Mouse (Mus musculus) 416B (cell line): Measurements from ENCODE around the gene Cdc42ep5.
A peak's percentile ranks its signal among the peaks of the same experiment; 100 is the strongest.

Source experiments
- DNase-seq: peaks from one replicate; pipeline ENCODE4 v3.0.0; 2011; ENCODE audit warnings: low read depth

Gene Cdc42ep5

GRCm38 (mm10) chr7:4145552-4146190, 19.0 kb downstream of the Cdc42ep5 start:
- DNase-seq = peak; percentile 68

GRCm38 (mm10) chr7:4144766-4145551, 19.7 kb downstream of the Cdc42ep5 start:
- DNase-seq = no peak

GRCm38 (mm10) chr7:4144046-4144445, 20.6 kb downstream of the Cdc42ep5 start:
- DNase-seq = no peak

DNA sequence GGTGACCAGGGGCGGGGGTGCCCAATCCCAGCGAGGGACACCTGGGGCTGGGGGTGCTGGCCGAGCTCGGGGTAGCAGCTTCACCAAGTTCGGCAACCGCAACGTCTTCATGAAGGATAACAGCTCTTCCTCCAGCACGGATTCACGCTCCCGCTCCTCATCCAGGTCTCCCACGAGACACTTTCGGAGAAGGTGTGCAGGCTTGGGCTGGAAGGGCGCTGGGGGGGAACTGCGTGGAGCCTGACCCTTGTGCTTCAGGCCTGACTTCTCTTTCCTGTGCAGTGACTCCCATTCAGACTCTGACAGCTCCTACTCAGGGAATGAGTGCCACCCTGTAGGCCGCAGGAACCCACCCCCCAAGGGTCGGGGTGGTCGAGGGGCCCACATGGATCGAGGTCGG, 21.2 kb downstream of the Cdc42ep5 start:
- DNase-seq = no peak

- no peak for DNase-seq
These were observed 21.7 kb downstream of the Cdc42ep5 start for GRCm38 (mm10) chr7:4142796-4143445.

DNA sequence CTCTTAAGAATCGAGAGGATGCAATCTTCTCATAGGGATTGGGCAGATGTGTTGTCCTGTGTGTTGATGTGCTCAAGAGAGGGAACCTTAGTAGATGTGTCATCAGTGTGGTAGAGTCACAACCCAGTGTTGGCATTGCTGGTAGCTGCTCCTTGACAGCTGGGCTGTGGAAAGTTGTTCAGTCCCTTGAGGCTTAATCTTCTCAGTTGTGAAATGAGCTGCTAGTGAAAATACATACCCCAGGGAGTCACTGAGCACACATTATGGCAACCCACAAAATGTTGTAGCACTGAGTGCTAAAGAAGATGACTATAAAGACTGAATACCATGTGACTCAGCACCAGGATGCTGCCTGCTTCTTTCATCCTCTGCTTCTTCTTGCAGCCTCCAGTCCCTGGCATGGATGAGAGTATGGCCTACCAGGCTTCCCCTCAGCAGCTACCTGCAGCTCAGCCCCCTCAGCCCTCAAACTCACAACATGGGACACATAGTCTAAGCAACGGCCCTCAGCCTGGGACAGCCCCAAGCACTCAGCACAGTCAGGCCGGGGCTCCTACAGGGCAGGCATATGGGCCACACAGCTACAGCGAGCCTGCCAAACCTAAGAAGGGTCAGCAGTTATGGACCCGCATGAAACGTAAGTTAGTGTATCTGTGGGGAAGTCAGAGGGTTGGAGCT, 22.9 kb downstream of the Cdc42ep5 start:
- no peak for DNase-seq

DNA sequence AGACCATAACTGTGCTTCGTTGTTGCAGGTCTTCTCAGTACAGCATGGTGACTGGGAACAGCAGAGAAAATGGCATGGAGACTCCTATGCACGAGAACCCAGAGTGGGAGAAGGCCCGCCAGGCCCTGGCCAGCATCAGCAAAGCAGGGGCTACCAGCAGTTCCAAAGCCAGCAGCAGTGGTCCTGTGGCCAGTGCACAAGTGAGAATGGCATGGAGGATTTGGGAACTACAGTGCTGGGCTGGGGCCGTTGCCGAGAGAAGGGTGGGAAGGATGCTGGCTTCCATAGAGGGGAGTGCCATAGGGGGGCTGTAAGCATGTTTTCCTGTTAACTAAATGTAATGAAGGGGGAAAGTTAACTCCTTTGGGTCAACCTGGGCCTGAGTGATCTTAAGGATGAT, 25.3 kb downstream of the Cdc42ep5 start:
- DNase-seq = no peak

DNA sequence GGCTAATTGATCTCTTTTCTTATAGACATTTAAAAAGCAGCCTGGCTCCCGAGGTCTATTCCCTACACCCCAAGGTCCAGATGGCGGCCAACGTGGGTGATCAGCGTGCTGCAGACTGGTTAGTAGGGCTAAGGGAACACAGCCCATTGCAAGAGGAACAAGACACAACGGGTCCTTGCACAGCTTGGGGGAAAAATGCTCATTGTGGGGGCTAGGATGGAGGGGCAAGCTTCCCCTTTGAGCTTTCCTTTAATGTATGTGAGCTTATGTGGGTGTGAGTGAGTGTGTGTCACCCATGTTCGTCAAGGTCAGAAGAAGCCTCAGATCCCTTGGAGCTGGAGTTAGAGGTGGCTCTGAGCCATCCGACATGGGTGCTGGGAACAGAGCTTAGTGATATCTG, 26.0 kb downstream of the Cdc42ep5 start:
- no peak for DNase-seq

DNA sequence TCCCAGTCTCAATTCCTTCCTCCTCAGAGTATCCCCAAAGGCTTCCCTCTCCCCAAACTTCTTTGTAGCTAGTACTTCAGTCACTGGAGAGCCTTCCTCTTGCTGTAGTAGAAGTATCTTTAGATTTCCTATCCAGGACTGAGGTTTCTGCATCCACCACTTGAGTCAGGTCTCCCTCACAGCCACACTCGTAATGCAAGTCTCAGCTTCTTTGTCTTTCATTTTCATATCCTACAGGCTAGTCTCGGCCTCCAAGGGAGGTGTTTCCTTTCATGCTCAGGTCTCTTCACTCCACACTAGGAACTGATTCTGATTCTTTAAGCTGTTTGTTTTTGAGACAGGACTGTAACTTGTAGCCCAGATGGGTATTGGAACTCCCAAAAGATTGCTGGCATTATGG, 26.5 kb downstream of the Cdc42ep5 start:
- DNase-seq = no peak

GRCm38 (mm10) chr7:4137746-4138145, 26.9 kb downstream of the Cdc42ep5 start:
- DNase-seq = no peak

DNA sequence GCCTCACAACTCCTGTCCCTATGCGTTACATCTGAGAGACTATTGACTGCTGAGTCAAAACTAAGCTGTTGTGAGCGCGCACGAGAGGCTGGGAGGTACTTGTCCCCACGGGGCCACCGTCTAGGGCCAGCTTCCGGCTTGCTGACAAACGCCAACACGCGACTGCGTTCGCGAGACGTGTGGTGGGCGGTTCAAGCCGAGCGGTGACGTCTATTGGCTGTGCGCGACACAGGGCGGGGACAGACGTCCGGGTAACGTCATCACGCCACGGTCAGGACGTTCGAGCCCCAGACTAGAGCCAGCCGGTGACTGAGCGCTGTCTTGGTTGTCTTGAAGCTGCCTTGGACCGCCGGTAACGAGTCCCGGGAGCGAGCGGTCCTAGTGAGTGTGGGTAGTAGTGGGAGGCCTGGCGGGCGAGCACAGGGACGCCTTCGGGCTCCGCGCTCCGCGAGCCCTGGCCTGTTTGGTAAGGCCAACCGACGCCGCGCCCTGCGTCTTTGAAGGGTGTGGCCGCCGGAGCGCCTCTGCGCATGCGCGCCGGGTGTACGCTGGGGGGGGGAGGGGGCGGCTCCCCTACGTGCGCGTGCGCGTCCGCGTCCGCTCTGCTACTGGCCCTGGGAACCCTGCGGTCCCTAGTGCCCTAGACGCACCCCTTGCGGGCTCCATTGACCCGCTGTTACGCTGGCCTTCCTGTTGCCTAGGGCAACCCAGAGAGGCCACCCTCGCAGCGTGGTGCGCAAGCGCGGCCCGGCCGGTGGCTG, 27.7 kb downstream of the Cdc42ep5 start, which contains the start of gene Leng8:
Leng8 (plus strand) TSS at position 269 of the 761 bp plus-strand sequence.
- peak; percentile 99 for DNase-seq

DNA sequence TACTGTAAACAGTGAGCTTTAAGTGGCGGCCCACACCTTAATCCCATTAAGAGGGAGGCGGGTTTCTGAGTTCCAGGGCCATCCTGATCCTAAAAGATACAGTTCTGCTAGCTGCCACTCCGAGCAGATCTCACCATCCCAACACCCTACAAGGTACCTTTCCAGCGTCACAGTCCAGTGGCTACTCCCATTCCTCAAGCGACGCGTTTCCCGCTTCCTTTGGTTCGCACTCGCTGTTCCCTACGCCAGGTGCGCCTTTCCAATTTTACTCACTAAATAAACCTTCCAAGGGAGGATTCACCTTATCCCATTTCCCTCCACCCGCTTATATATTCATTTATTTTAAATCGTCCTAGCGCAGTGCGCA, 28.3 kb downstream of the Cdc42ep5 start:
- no peak for DNase-seq

- DNase-seq = no peak
These were observed 29.7 kb downstream of the Cdc42ep5 start for GRCm38 (mm10) chr7:4134911-4135310.

- DNase-seq = no peak
These were observed 31.7 kb downstream of the Cdc42ep5 start for GRCm38 (mm10) chr7:4132998-4133397.

DNA sequence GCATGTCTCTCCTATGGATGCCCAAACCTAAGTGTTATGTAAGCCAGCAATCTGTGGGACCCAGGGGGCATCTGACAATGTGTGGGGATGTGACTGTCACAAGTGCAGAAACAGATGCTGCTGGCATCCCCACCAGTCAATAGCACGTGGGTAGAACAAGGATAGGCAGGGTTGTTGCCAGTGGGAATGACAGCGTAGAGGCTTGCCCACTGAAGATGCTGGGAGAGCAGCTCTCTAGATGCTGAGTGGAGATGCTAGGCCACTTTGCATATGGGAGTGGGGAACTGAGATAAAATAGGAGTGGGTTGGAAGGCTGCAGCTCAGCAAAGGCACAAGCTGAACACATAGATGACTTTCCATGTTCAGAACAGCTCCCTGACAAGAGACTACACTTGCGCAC, 32.1 kb downstream of the Cdc42ep5 start:
- no peak for DNase-seq

GRCm38 (mm10) chr7:4131964-4132363, 32.7 kb downstream of the Cdc42ep5 start:
- DNase-seq = no peak

DNA sequence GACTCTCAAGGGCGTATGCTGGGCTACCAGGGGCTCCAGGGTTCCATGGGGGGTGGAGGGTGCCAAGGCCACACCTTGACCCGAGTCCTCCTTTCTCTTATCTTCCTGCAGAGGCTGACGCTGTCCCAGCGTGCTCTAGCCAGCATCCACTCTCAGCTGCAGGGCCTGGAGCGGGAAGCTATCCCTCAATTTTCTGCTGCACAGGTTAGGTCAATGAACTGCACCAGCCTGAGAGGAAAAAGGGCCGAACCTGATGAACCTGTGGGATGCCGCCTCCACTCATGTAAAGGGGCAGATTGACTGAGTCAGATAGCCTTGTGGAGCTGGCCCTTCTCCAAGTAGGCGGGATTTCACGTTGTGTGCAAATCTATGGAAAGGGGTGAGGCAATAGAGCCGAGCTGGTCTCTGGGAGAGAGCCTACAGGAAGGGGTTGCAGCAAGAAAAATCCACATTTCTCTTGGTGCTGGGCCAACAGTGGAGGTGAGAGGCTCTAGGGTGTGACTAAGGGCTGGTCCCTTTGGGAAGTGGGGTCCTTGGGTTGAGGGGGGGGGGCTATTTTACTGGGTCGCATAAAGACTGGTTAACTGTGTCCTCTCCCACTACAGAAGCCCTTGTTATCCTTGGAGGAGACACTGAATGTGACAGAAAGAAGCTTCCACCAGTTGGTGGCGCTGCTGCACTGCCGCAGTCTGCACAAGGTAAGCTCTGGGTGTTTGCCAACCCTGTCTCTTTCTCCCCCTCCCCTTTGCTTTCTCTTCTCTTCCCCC, 33.8 kb downstream of the Cdc42ep5 start:
- peak; percentile 87 for DNase-seq

DNA sequence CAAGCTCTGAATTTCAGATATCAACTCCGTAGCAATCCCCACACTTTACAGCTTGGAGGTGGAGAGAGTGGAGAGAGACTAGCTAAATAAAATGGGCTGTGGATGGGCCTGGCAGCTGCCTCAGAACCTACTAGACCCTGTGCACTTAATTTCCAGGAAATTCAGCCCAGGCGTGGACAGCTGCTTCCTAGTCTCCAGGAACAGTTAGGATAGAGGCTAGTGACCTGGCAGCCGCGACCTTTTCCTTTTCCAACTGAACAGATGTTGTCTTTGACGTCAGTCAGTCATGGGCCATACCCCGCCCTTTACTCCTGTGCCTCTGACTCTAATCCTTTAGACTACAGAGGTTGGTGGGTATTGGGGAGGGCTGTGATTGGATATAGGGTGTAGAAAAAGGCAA, 35.8 kb downstream of the Cdc42ep5 start:
- no peak for DNase-seq

DNA sequence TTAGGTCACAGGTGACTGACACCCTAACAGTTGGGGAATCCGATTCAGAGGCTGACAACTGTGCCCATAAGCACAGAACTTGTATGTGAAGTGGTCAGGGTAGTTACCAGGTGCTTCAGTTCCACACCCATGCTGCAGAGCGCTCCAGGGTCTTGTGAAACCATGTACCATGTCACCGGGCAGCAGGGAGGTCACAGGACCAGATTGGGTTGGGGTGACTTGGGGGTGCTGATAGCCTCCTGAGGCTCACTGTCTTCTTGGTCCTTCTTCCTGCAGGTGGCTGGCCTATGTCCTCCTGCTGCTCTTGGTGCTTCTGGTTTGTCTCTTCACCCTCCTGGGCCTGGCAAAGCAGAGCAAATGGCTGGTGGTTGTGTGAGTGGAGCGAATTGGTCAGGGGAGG, 36.8 kb downstream of the Cdc42ep5 start:
- no peak for DNase-seq

DNA sequence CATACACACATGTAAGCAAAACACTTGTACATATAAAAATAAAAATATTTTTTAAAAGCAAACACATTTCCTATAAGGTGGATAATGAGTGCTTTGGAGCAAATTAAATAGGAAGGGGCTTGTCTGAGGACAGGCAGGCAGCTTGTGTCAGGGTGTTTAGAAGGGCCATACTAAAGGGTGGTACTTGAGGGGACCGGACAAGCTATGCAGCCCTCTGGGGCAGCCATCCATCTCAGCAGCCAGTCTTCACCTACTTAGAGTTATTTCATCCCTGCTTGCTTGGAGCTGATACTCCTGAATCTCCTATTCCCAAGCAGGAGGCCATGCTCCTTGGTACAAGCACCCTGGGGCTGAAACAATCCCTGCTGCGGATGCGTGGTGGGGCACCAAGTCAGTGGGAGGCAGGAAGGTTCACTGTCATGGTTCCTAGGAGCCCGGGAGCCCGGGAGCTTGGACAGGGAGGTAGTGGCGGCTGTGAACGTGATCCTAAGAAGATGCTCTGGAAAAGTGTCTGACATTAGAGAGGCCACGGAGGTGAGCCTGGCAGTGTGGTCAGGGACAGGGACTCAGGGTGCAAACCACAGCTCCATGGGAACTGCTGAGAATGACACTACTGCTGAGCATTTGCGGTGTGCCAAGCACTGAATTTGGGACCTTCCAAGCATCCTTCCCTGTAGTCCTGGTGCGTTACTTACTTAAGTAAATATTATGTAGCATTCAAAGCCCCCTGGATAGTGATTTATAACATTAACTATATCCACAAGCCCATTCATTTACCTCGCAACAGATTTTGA, 37.5 kb downstream of the Cdc42ep5 start:
- no peak for DNase-seq
